Mouse (Mus musculus) neural tube, embryonic 14.5 days (tissue): Measurements from ENCODE around the gene Tmem81. TPM values are rescaled to one million over a fixed set of nuclear protein-coding genes. Genes with fewer than 3 reads are reported as not detected.
"Not testable (repeated sequence)": the region's sequence is repeated elsewhere in the genome, so short reads cannot be mapped to it uniquely, and the experiment has no call there.

ENCODE experiments used
- ATAC-seq: fragments of 200-750 bp; cut with Nextera tagmentation; 2 replicates; pipeline ENCODE4 v1.8.0; 2017; ENCODE audit warnings: low read depth, mild to moderate bottlenecking, moderate TSS enrichment, moderate library complexity
- H3K27ac ChIP-seq: fragments of 300-500 bp; sonication (generic); 2 replicates; pipeline ENCODE4 v1.5.1; 2014; ENCODE audit warnings: low read depth, mild to moderate bottlenecking, control low read depth, low read length, moderate library complexity, mixed read lengths
- H3K27me3 ChIP-seq: fragments of 300-500 bp; sonication (generic); 2 replicates; pipeline ENCODE4 v1.6.1; 2014; ENCODE audit warnings: low read length; ENCODE audit not compliant: control insufficient read depth, insufficient read depth
- H3K36me3 ChIP-seq: fragments of 300-500 bp; sonication (generic); 2 replicates; pipeline ENCODE4 v1.6.1; 2014; ENCODE audit warnings: low read length, mixed read lengths; ENCODE audit not compliant: control insufficient read depth, insufficient read depth
- H3K4me1 ChIP-seq: fragments of 300-500 bp; sonication (generic); 2 replicates; pipeline ENCODE4 v1.6.1; 2014; ENCODE audit warnings: low read length; ENCODE audit not compliant: control insufficient read depth, insufficient read depth
- H3K4me2 ChIP-seq: fragments of 300-500 bp; sonication (generic); 2 replicates; pipeline ENCODE4 v1.6.1; 2014; ENCODE audit warnings: mild to moderate bottlenecking, low read depth, low read length, control low read depth
- H3K4me3 ChIP-seq: fragments of 300-500 bp; sonication (generic); 2 replicates; pipeline ENCODE4 v1.5.1; 2014; ENCODE audit warnings: low read depth, low read length, control low read depth, mixed read lengths
- H3K9ac ChIP-seq: fragments of 300-500 bp; sonication (generic); replicated peaks from 2 replicates; pipeline ENCODE4 v1.6.1; 2014; ENCODE audit warnings: low read depth, mild to moderate bottlenecking, control low read depth, low read length, mixed read lengths
- H3K9me3 ChIP-seq: fragments of 300-500 bp; sonication (generic); 2 replicates; pipeline ENCODE4 v1.6.1; 2016; ENCODE audit warnings: low read length; ENCODE audit not compliant: control insufficient read depth
- WGBS: fragments of 180-500 bp; shearing (Covaris S2); extraction: QIAGEN DNeasy Blood & Tissue Kit; methylation state at CpG from one replicate; pipeline ENCODE4 v1.1.7; 2014; 5-methylcytosine and 5-hydroxymethylcytosine counted together
- polyA plus RNA-seq: library from polyadenylated mRNA; unstranded; fragments of >200 nt; fragmentation: Nextera tagmentation; extraction: Ambion mirVana; gene quantifications from 2 replicates; pipeline ENCODE4 v1.2.1, GENCODE M21; 2014

Gene Tmem81
- polyA plus RNA-seq: 0.60 and 1.3 TPM in 2 replicates

GRCm38 (mm10) chr1:132506058-132506457 is at the start of gene Tmem81:
Gene Tmem81, plus strand, starts transcription at chr1:132506230.
- H3K4me3 ChIP-seq: no peak within 1 kb of the TSS
- no peak within 1 kb of the TSS for H3K27ac ChIP-seq
- no peak within 1 kb of the TSS for H3K9ac ChIP-seq
- no peak for ATAC-seq
- peaks cover 19% of the 10 kb centered on the region for H3K36me3 ChIP-seq
- H3K4me2 ChIP-seq: no peak within 1 kb of the TSS
- H3K4me1 ChIP-seq: no peaks in the 10 kb centered on the region
- 83% methylated on average over 7 of the region's 7 CpGs for WGBS
- H3K9me3 ChIP-seq: no peaks in the 10 kb centered on the region
- H3K27me3 ChIP-seq: no peaks in the 10 kb centered on the region

DNA sequence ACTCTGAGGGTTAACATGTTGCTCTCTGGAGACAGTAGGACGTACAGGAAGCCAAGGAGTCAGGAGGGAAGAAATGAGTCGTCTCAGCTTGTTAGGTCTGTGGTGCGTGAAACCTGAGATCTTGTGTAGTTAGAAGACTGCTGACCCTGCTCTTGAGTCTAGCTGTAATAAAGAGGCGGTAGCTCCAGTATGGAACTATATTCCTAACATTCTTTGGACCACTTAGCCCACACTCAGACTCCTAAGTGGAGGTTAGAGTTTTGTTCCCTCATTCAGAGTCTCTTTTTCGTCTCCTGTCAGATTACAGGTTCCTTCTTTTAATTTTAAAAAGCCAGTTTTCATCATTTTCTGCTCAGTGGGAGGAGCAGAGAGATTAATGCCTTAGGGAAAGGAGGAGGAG is 41.4 kb upstream of the Tmem81 start:
- Histone ChIP-seq H3K4me2 (no peak overlapping the region), H3K36me3 (peaks cover 22% of the 10 kb centered on the region; the same call in 1 of the 2 replicates)
- WGBS: 89% methylated on average over 5 of the region's 5 CpGs

GRCm38 (mm10) chr1:132468926-132469325 is 37.1 kb upstream of the Tmem81 start:
- Histone ChIP-seq H3K36me3 (0 out of 2 replicates have a peak, but pooled peaks cover 7% of the 10 kb centered on the region), H3K4me1 (no peaks in the 10 kb centered on the region), H3K4me2 (no peak overlapping the region), H3K27me3 (no peaks in the 10 kb centered on the region), H3K27ac (no peak overlapping the region), H3K4me3 (no peak overlapping the region), H3K9ac (no peak overlapping the region), H3K9me3 (no peaks in the 10 kb centered on the region)
- ATAC-seq: no peak

More for the DNA sequence above, 41.4 kb upstream of the Tmem81 start:
- Histone ChIP-seq H3K9ac (no peak overlapping the region), H3K4me1 (no peaks in the 10 kb centered on the region), H3K27ac (no peak overlapping the region), H3K9me3 (no peaks in the 10 kb centered on the region), H3K4me3 (no peak overlapping the region), H3K27me3 (no peaks in the 10 kb centered on the region)
- no peak for ATAC-seq

DNA sequence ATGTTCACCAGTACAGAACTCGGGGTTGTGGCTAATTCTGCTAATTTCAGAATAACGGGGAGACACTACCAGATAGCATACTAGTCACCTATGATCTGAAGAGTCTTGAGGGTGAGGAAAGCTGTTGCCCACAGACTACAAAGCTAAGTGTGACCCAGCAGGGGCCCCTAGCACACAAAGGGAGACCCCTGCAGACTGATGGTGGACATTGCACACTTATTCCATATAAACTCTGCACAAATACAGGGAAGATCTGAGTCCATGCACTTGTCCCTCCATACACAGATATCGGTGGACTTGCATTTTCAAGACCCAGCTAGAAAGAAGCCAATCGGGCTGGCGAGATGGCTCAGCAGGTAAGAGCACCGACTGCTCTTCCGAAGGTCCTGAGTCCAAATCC is 36.5 kb upstream of the Tmem81 start:
- Histone ChIP-seq H3K4me3 (no peak overlapping the region), H3K9ac (no peak overlapping the region), H3K36me3 (0 out of 2 replicates have a peak, but pooled peaks cover 4% of the 10 kb centered on the region), H3K27me3 (no peaks in the 10 kb centered on the region), H3K4me2 (no peak overlapping the region), H3K9me3 (no peaks in the 10 kb centered on the region), H3K27ac (no peak overlapping the region), H3K4me1 (no peaks in the 10 kb centered on the region)
- no peak for ATAC-seq
- WGBS: 92% methylated on average over 7 of the region's 7 CpGs

- H3K4me3 ChIP-seq, H3K27me3 ChIP-seq, H3K4me1 ChIP-seq, H3K9ac ChIP-seq, ATAC-seq, H3K27ac ChIP-seq, H3K9me3 ChIP-seq, H3K4me2 ChIP-seq, H3K36me3 ChIP-seq: not testable (repeated sequence)
- WGBS: 96% methylated on average over 1 of the region's 1 CpGs
Measured at GRCm38 (mm10) chr1:132470031-132470430, 36.0 kb upstream of the Tmem81 start.

- no peaks in the 10 kb centered on the region for H3K27me3 ChIP-seq
- WGBS: 94% methylated on average over 2 of the region's 2 CpGs
- 0 out of 2 replicates have a peak, but pooled peaks cover 4% of the 10 kb centered on the region for H3K36me3 ChIP-seq
- H3K27ac ChIP-seq: no peak overlapping the region
- no peaks in the 10 kb centered on the region for H3K9me3 ChIP-seq
- H3K4me3 ChIP-seq: no peak overlapping the region
- no peak overlapping the region for H3K4me2 ChIP-seq
- H3K4me1 ChIP-seq: peaks cover 5% of the 10 kb centered on the region; the same call in 1 of the 2 replicates
- no peak overlapping the region for H3K9ac ChIP-seq
- ATAC-seq: no peak
Measured at GRCm38 (mm10) chr1:132471032-132471431, 35.0 kb upstream of the Tmem81 start.

DNA sequence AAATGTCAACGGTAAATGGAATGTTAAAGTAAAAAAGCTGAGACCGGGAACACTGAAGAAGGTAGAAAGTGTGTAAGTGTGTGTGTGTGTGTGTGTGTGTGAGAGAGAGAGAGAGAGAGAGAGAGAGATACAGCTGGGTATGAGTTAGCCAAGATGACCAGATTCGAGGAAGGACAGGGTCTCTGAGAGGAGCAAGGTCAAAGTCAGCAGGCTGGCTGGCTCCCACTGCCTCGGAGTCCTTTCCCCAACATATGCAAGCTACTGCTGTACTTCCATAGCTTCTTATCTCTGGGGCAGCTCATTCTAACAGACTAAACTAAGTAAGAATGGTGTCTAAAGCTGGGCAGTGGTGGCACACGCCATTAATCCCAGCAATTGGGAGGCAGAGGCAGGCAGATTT is 34.5 kb upstream of the Tmem81 start:
- H3K36me3 ChIP-seq: 0 out of 2 replicates have a peak, but pooled peaks cover 4% of the 10 kb centered on the region
- ATAC-seq: no peak
- H3K4me1 ChIP-seq: peaks cover 8% of the 10 kb centered on the region; the same call in 1 of the 2 replicates
- no peak overlapping the region for H3K9ac ChIP-seq
- no peaks in the 10 kb centered on the region for H3K9me3 ChIP-seq
- WGBS: 94% methylated on average over 5 of the region's 5 CpGs
- H3K27ac ChIP-seq: no peak overlapping the region
- H3K27me3 ChIP-seq: no peaks in the 10 kb centered on the region
- no peak overlapping the region for H3K4me3 ChIP-seq
- no peak overlapping the region for H3K4me2 ChIP-seq

DNA sequence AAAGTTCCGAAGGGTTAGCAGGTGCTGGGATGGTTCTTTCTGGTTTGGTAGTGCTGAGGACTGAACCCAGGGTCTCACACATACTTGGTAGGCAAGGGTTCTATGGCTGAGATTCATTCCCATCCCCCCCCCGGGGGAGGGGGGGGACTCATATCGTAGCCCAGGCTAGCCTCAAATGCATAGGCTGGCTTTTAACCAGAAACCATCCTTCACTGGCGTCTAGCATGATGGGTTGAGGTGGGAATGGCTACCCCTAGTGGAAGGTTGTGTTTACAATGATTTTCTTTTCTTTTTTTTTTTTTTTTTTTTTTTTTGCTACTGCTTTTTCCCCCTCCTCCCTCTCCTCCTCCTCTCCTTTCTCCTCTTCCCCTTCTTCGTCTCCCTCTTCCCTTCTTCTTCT is 33.5 kb upstream of the Tmem81 start:
- Histone ChIP-seq H3K27ac (no peak overlapping the region), H3K27me3 (no peaks in the 10 kb centered on the region), H3K4me2 (no peak overlapping the region), H3K4me3 (no peak overlapping the region), H3K9ac (no peak overlapping the region), H3K4me1 (peaks cover 8% of the 10 kb centered on the region; the same call in 1 of the 2 replicates), H3K9me3 (no peaks in the 10 kb centered on the region), H3K36me3 (no peaks in the 10 kb centered on the region)
- ATAC-seq: no peak
- 60% methylated on average over 5 of the region's 5 CpGs for WGBS

DNA sequence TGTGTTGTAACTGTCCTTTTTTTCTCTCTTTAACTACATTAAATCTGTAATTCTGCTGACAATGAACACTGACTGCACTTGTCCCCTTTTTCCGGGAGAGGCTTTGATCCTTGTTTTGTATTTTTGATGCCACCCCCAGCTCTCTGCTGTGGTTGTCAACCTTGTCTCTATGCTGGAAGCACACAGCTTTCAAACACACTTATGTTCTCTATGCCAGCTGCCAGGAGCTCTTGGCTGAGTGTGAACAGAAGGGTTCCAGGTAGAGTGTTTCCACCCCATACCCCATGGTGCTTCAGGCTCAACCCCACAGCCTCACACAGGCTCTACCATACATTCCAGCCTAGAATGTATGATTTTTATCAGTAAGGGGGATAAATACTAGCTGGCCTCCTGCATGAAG is 31.5 kb upstream of the Tmem81 start:
- Histone ChIP-seq H3K9ac (no peak overlapping the region), H3K4me1 (peaks cover 24% of the 10 kb centered on the region), H3K27ac (no peak overlapping the region), H3K36me3 (no peaks in the 10 kb centered on the region), H3K4me3 (no peak overlapping the region), H3K4me2 (no peak overlapping the region), H3K9me3 (no peaks in the 10 kb centered on the region), H3K27me3 (no peaks in the 10 kb centered on the region)
- no peak for ATAC-seq
- WGBS: 85% methylated on average over 1 of the region's 1 CpGs
